Mouse (Mus musculus) thymus, postnatal 14 days (tissue): ENCODE data around the gene Stx11.

Experiments
- DNase-seq: peaks from one replicate; pipeline ENCODE4 v3.0.0; 2021

Stx11 gene

GRCm38 (mm10) chr10:12964151-12965075 is at the start of gene Stx11:
Gene Stx11, minus strand, starts transcription at chr10:12964298.
- peak; percentile 92 for DNase-seq

GRCm38 (mm10) chr10:13008737-13009121 is 44.6 kb upstream of the Stx11 start:
- DNase-seq = no peak

GRCm38 (mm10) chr10:13007876-13008736 is 44.0 kb upstream of the Stx11 start:
- DNase-seq = peak; percentile 94

- DNase-seq = no peak
These were observed 40.9 kb upstream of the Stx11 start, which contains the start of gene Sf3b5 for GRCm38 (mm10) chr10:13005043-13005442. Gene Sf3b5, plus strand, starts transcription at chr10:13005343.

GRCm38 (mm10) chr10:12996736-12997477 is 32.8 kb upstream of the Stx11 start:
- peak; percentile 88 for DNase-seq

- DNase-seq = no peak
These were observed 29.4 kb upstream of the Stx11 start for GRCm38 (mm10) chr10:12993411-12994039.

- no peak for DNase-seq
These were observed 27.9 kb upstream of the Stx11 start for GRCm38 (mm10) chr10:12991953-12992352.

GRCm38 (mm10) chr10:12986943-12987342 is 22.8 kb upstream of the Stx11 start:
- no peak for DNase-seq

GRCm38 (mm10) chr10:12986485-12986884 is 22.4 kb upstream of the Stx11 start:
- no peak for DNase-seq

GRCm38 (mm10) chr10:12985028-12985427 is 20.9 kb upstream of the Stx11 start:
- no peak for DNase-seq

GRCm38 (mm10) chr10:12983516-12983915 is 19.4 kb upstream of the Stx11 start:
- no peak for DNase-seq

- no peak for DNase-seq
These were observed 17.0 kb upstream of the Stx11 start for GRCm38 (mm10) chr10:12981071-12981470.

- DNase-seq = no peak
These were observed 13.7 kb upstream of the Stx11 start for GRCm38 (mm10) chr10:12977787-12978212.

- DNase-seq = no peak
These were observed 12.5 kb upstream of the Stx11 start for GRCm38 (mm10) chr10:12976552-12976951.

GRCm38 (mm10) chr10:12975957-12976356 is 11.9 kb upstream of the Stx11 start:
- DNase-seq = no peak

- DNase-seq = no peak
These were observed 11.4 kb upstream of the Stx11 start for GRCm38 (mm10) chr10:12975461-12975860.

GRCm38 (mm10) chr10:12974572-12974971 is 10.5 kb upstream of the Stx11 start:
- DNase-seq = no peak

- DNase-seq = no peak
These were observed 1.6 kb upstream of the Stx11 start for GRCm38 (mm10) chr10:12965669-12966180.

- DNase-seq = no peak
These were observed 543 bp downstream of the Stx11 start for GRCm38 (mm10) chr10:12963362-12964147.

GRCm38 (mm10) chr10:12962238-12962637 is 1.9 kb downstream of the Stx11 start:
- DNase-seq = no peak

- DNase-seq = no peak
These were observed 2.6 kb downstream of the Stx11 start for GRCm38 (mm10) chr10:12961546-12961945.
